Comparison of ENCODE assay signal across 9 mouse cellular contexts in genomic region chr13:63918733-63919422, GRCm38 (mm10).
DNase-seq lines count a peak whose midpoint lies in the region; ATAC-seq lines count a peak whose summit lies in the region.
"Had no signal": no experiment of that assay in that cellular context is flagged by ENCODE, and none has a peak within 500 bp of the region (broad histone marks: within the 10 kb centered on the region; RNA-seq: fewer than 3 reads in every experiment).

No protein-coding gene starts in this region.

- H3K27me3 ChIP-seq in heart, embryonic 11.5 days (ENCODE audit: control insufficient read depth, insufficient read depth, low read length), result no peaks in the 10 kb centered on the region
- no peaks in the 10 kb centered on the region for H3K27me3 ChIP-seq in kidney, embryonic 15.5 days
- no peaks in the 10 kb centered on the region for H3K27me3 ChIP-seq in limb, embryonic 12.5 days
- no peaks in the 10 kb centered on the region for H3K27me3 ChIP-seq in stomach, embryonic 15.5 days (replicated peaks)
- H3K27me3 ChIP-seq: CH12.LX had no signal

- H3K4me1 ChIP-seq in heart, embryonic 11.5 days (ENCODE audit: control insufficient read depth, insufficient read depth, low read length), result peaks cover 14% of the 10 kb centered on the region
- H3K4me1 ChIP-seq in kidney, embryonic 15.5 days, result peaks cover 53% of the 10 kb centered on the region
- peaks cover 57% of the 10 kb centered on the region for H3K4me1 ChIP-seq in limb, embryonic 12.5 days (replicated peaks)
- H3K4me1 ChIP-seq in stomach, embryonic 15.5 days, result peaks cover 26% of the 10 kb centered on the region

- H3K4me2 ChIP-seq in heart, embryonic 11.5 days, result 0 out of 2 replicates have a peak overlapping the region, but pooled peaks have one; percentile 7
- peak overlapping the region; percentile 33 for H3K4me2 ChIP-seq in kidney, embryonic 15.5 days
- peak overlapping the region; percentile 41 for H3K4me2 ChIP-seq in limb, embryonic 12.5 days
- H3K4me2 ChIP-seq in stomach, embryonic 15.5 days, result peak overlapping the region; percentile 33

- H3K36me3 ChIP-seq in heart, embryonic 11.5 days (ENCODE audit: control insufficient read depth, insufficient read depth, low read length), result no peaks in the 10 kb centered on the region
- no peaks in the 10 kb centered on the region for H3K36me3 ChIP-seq in kidney, embryonic 15.5 days
- H3K36me3 ChIP-seq in limb, embryonic 12.5 days, result no peaks in the 10 kb centered on the region
- H3K36me3 ChIP-seq in stomach, embryonic 15.5 days, result no peaks in the 10 kb centered on the region

- peak overlapping the region; percentile 54; the same call in 1 of the 2 replicates for H3K27ac ChIP-seq in heart, embryonic 11.5 days (ENCODE audit: low read depth, low read length)
- peak overlapping the region; percentile 97 for H3K27ac ChIP-seq in kidney, embryonic 15.5 days
- H3K27ac ChIP-seq in limb, embryonic 12.5 days, result peak overlapping the region; percentile 96
- peak overlapping the region; percentile 93 for H3K27ac ChIP-seq in stomach, embryonic 15.5 days

- intact Hi-C loops in heart, postnatal 36 days (cut with DNase I), result no loop called here

- DNase-seq in heart, postnatal 36 days, result no peak
- DNase-seq in cerebellum, postnatal 14 days, result peak; percentile 49 to 55
- DNase-seq in gastrocnemius, postnatal 10 days, result peak; percentile 14

- no peak; the same call in 1 of the 2 replicates for ATAC-seq in heart, embryonic 11.5 days (replicated peaks; ENCODE audit: insufficient number of reproducible peaks, low FRiP score, low TSS enrichment)
- ATAC-seq in kidney, embryonic 15.5 days (replicated peaks; ENCODE audit: low FRiP score), result peak; percentile 85
- ATAC-seq in limb, embryonic 12.5 days (ENCODE audit: insufficient number of reproducible peaks, insufficient read depth, low FRiP score, low TSS enrichment, low read depth), result peak; percentile 56
- ATAC-seq in stomach, embryonic 15.5 days (ENCODE audit: insufficient read depth, low FRiP score, low read depth), result peak; percentile 12
- ATAC-seq in CD4-positive, CD25-positive, alpha-beta regulatory T cell, adult 4 months, result no peak

- H3K9me3 ChIP-seq in heart, embryonic 11.5 days (replicated peaks; ENCODE audit: control insufficient read depth, low read length), result no peaks in the 10 kb centered on the region
- H3K9me3 ChIP-seq in kidney, embryonic 15.5 days (replicated peaks), result no peaks in the 10 kb centered on the region; the same call in 1 of the 2 replicates
- H3K9me3 ChIP-seq in limb, embryonic 12.5 days, result no peaks in the 10 kb centered on the region
- no peaks in the 10 kb centered on the region for H3K9me3 ChIP-seq in stomach, embryonic 15.5 days

- H3K4me3 ChIP-seq in heart, embryonic 11.5 days (ENCODE audit: low read depth, low read length), result no peak overlapping the region
- H3K4me3 ChIP-seq in kidney, embryonic 15.5 days (replicated peaks), result no peak overlapping the region
- 0 out of 2 replicates have a peak overlapping the region, but pooled peaks have one; percentile 0 for H3K4me3 ChIP-seq in limb, embryonic 12.5 days (replicated peaks)
- H3K4me3 ChIP-seq in stomach, embryonic 15.5 days (replicated peaks), result no peak overlapping the region

- H3K9ac ChIP-seq in heart, embryonic 11.5 days (ENCODE audit: low read depth, low read length), result no peak overlapping the region
- H3K9ac ChIP-seq in kidney, embryonic 15.5 days, result peak overlapping the region; percentile 24
- H3K9ac ChIP-seq in limb, embryonic 12.5 days (replicated peaks), result 0 out of 2 replicates have a peak overlapping the region, but pooled peaks have one; percentile 24
- H3K9ac ChIP-seq in stomach, embryonic 15.5 days, result no peak overlapping the region

- 55% methylated on average over 18 of the region's 18 CpGs for WGBS in heart, embryonic 11.5 days (ENCODE audit: insufficient replicate concordance)
- WGBS in kidney, embryonic 15.5 days, result 16% methylated on average over 18 of the region's 18 CpGs
- 20% methylated on average over 18 of the region's 18 CpGs for WGBS in limb, embryonic 12.5 days
- WGBS in stomach, embryonic 15.5 days, result 43% methylated on average over 18 of the region's 18 CpGs

Comparison
In these comparisons a context has a peak if more than half of its experiments do, and no peak if none do; other contexts are left out.
1. ATAC-seq: peak in kidney, embryonic 15.5 days (single experiment), limb, embryonic 12.5 days (single experiment) and stomach, embryonic 15.5 days (single experiment); none in heart, embryonic 11.5 days (single experiment) and CD4-positive, CD25-positive, alpha-beta regulatory T cell, adult 4 months (single experiment).
2. H3K9ac ChIP-seq: peak in kidney, embryonic 15.5 days (single experiment) and limb, embryonic 12.5 days (single experiment); none in heart, embryonic 11.5 days (single experiment) and stomach, embryonic 15.5 days (single experiment).
3. DNase-seq: peak in cerebellum, postnatal 14 days (2 of 2) and gastrocnemius, postnatal 10 days (single experiment); none in heart, postnatal 36 days (0 of 2).
4. Peak in every context shown above with its lines, with median percentiles within 50 percentile points of each other: H3K27ac ChIP-seq and H3K4me2 ChIP-seq.